Mouse (Mus musculus): ENCODE data around the gene Lst1. TPM values are rescaled to one million over a fixed set of nuclear protein-coding genes. Genes with fewer than 3 reads are reported as not detected.

The Lst1 gene
- total and polyA plus RNA-seq, 3 experiments = 2.9 to 8.5 (median 8.4) TPM

- Histone ChIP-seq H3K36me3 (replicated peaks in 1 of 2; ENCODE audit: control insufficient read depth in 1 of 2, insufficient read depth in 1 of 2, low read length in 1 of 2) (peaks cover 0 to 11% of the 10 kb centered on the region in 2 experiments), H3K4me3 (replicated peaks in 1 of 3; ENCODE audit: low read depth in 2 of 3, low read length in 2 of 3, poor library complexity in 1 of 3) (no peak overlapping the region), H3K4me1 (ENCODE audit: control insufficient read depth in 1 of 2, insufficient read depth in 2 of 2) (peaks cover 27 to 71% of the 10 kb centered on the region in 2 experiments), H3K9ac (ENCODE audit: insufficient read depth, low read depth) (no peak overlapping the region), H3K27me3 (replicated peaks) (no peaks in the 10 kb centered on the region), H3K9me3 (replicated peaks; ENCODE audit: low read length) (no peaks in the 10 kb centered on the region), H3K79me2 (replicated peaks; ENCODE audit: control insufficient read depth, extremely low read depth, insufficient read depth, poor library complexity, severe bottlenecking) (no peaks in the 10 kb centered on the region), H3K4me2 (ENCODE audit: insufficient read depth, low read depth, poor library complexity, severe bottlenecking) (no peak overlapping the region), H3K27ac (ENCODE audit: insufficient read depth, low read depth) (peak overlapping the region; percentile 67; the same call in 1 of the 2 replicates)
- dilution Hi-C loops (cut with MboI; ENCODE audit: extremely low pct_ligation_motif_present, extremely low pct_unique_long_range_greater_than_20kb, low sequenced_read_pairs) = no loop called here
- no peak for TF ChIP-seq RCOR1 (conservative IDR thresholded peaks at IDR 0.05; ENCODE audit: low read depth, low read length)
- TF ChIP-seq BHLHE40 (IDR thresholded peaks at IDR 0.05; ENCODE audit: low read depth, low read length) = no peak
- TF ChIP-seq UBTF (IDR thresholded peaks at IDR 0.05; ENCODE audit: low read depth, low read length) = no peak
- no peak for TF ChIP-seq NELFE (IDR thresholded peaks at IDR 0.05; ENCODE audit: low read depth, low read length)
- no peak for TF ChIP-seq HCFC1 (IDR thresholded peaks at IDR 0.05; ENCODE audit: low read depth, low read length)
- TF ChIP-seq MAX (IDR thresholded peaks at IDR 0.05; ENCODE audit: low read length) = no peak
- TF ChIP-seq ZNF384 (IDR thresholded peaks at IDR 0.05; ENCODE audit: low read depth, low read length) = no peak
- TF ChIP-seq RAD21 (IDR thresholded peaks at IDR 0.05; ENCODE audit: low read depth, low read length) = no peak
- TF ChIP-seq TBP (conservative IDR thresholded peaks at IDR 0.05; ENCODE audit: low read depth, low read length) = no peak
- TF ChIP-seq CTCF (conservative IDR thresholded peaks at IDR 0.05 in 1 of 2, IDR thresholded peaks at IDR 0.05 in 1 of 2; ENCODE audit: low read depth in 2 of 2, low read length in 2 of 2) = no peak
- TF ChIP-seq CHD1 (IDR thresholded peaks at IDR 0.05; ENCODE audit: low read depth, low read length) = no peak
- TF ChIP-seq ELF1 (IDR thresholded peaks at IDR 0.05; ENCODE audit: low read depth, low read length) = no peak
- no peak for DNase-seq (ENCODE audit: extremely low read depth)
- in situ Hi-C loops (cut with MboI; ENCODE audit: low pct_ligation_motif_present, low pct_unique_long_range_greater_than_20kb, low sequenced_read_pairs) = no loop called here
These were observed 894 bp downstream of the Lst1 start for GRCm38 (mm10) chr17:35187345-35187744.

DNA sequence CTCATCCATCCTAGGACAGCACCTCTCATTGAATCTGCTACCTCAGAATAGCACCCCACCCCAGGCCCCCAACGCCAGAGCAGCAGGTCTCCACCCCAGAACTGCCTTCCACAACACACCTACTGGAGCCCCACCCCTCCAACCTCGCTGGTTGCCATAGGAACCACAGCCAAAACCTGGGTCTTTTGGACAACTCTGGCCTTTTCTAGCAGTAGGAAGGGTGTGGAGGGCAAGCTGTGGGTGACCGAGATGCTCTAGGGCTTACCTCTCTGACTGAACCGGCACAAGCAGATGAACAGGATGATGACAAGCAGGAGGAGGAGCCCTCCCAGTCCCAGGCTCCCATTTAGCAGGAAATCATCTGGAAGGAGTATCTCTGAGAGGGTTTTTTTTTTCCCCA lies 1.6 kb downstream of the Lst1 start:
- dilution Hi-C loops (cut with MboI; ENCODE audit: extremely low pct_ligation_motif_present, extremely low pct_unique_long_range_greater_than_20kb, low sequenced_read_pairs) = no loop called here
- no peak for DNase-seq (ENCODE audit: extremely low read depth)
- no peaks in the 10 kb centered on the region for H3K9me3 ChIP-seq (replicated peaks; ENCODE audit: low read length)

More for the DNA sequence above, 1.6 kb downstream of the Lst1 start:
- in situ Hi-C loops (cut with MboI; ENCODE audit: low pct_ligation_motif_present, low pct_unique_long_range_greater_than_20kb, low sequenced_read_pairs) = no loop called here
- H3K4me2 ChIP-seq (ENCODE audit: insufficient read depth, low read depth, poor library complexity, severe bottlenecking) = peak overlapping the region; percentile 81
- peaks cover 24 to 71% of the 10 kb centered on the region in 2 experiments for H3K4me1 ChIP-seq (ENCODE audit: control insufficient read depth in 1 of 2, insufficient read depth in 2 of 2)
- peak overlapping the region; percentile 30; the same call in 1 of the 2 replicates for H3K27ac ChIP-seq (ENCODE audit: insufficient read depth, low read depth)
- peak overlapping the region; percentile 59 for H3K9ac ChIP-seq (ENCODE audit: insufficient read depth, low read depth)
- H3K27me3 ChIP-seq (replicated peaks) = no peaks in the 10 kb centered on the region
- TF ChIP-seq CHD2 (IDR thresholded peaks at IDR 0.05; ENCODE audit: low read length) (no peak), NRF1 (IDR thresholded peaks at IDR 0.05; ENCODE audit: low read depth, low read length) (no peak), BHLHE40 (IDR thresholded peaks at IDR 0.05; ENCODE audit: low read depth, low read length) (no peak), POLR2A (IDR thresholded peaks at IDR 0.05; ENCODE audit: low read depth, low read length) (no peak; the same call in 1 of the 2 replicates), GABPA (IDR thresholded peaks at IDR 0.05; ENCODE audit: insufficient replicate concordance, low read depth, low read length) (no peak), USF1 (IDR thresholded peaks at IDR 0.05; ENCODE audit: low read depth, low read length) (no peak), SMC3 (IDR thresholded peaks at IDR 0.05; ENCODE audit: low read depth, low read length) (no peak), CTCF (conservative IDR thresholded peaks at IDR 0.05 in 1 of 2, IDR thresholded peaks at IDR 0.05 in 1 of 2; ENCODE audit: low read depth in 2 of 2, low read length in 2 of 2) (no peak), RCOR1 (conservative IDR thresholded peaks at IDR 0.05; ENCODE audit: low read depth, low read length) (no peak), NELFE (IDR thresholded peaks at IDR 0.05; ENCODE audit: low read depth, low read length) (no peak), E2F4 (IDR thresholded peaks at IDR 0.05; ENCODE audit: insufficient replicate concordance, low read depth, low read length) (no peak), MEF2A (IDR thresholded peaks at IDR 0.05; ENCODE audit: borderline replicate concordance, low read depth, low read length) (no peak), ELF1 (IDR thresholded peaks at IDR 0.05; ENCODE audit: low read depth, low read length) (no peak), MAX (IDR thresholded peaks at IDR 0.05; ENCODE audit: low read length) (no peak), TCF12 (IDR thresholded peaks at IDR 0.05; ENCODE audit: low read depth, low read length) (no peak), TBP (conservative IDR thresholded peaks at IDR 0.05; ENCODE audit: low read depth, low read length) (no peak), POLR2AphosphoS2 (IDR thresholded peaks at IDR 0.05; ENCODE audit: low read depth, low read length) (no peak)
- H3K36me3 ChIP-seq (replicated peaks in 1 of 2; ENCODE audit: control insufficient read depth in 1 of 2, insufficient read depth in 1 of 2, low read length in 1 of 2) = peaks cover 0 to 11% of the 10 kb centered on the region in 2 experiments
- H3K4me3 ChIP-seq (replicated peaks in 1 of 3; ENCODE audit: low read depth in 2 of 3, low read length in 2 of 3, poor library complexity in 1 of 3) = peak overlapping the region in 2 of 3 experiments; percentile 13 to 48
- no peaks in the 10 kb centered on the region for H3K79me2 ChIP-seq (replicated peaks; ENCODE audit: control insufficient read depth, extremely low read depth, insufficient read depth, poor library complexity, severe bottlenecking)

Data from CH12.LX (cell line).